Mouse (Mus musculus): Measurements from ENCODE around the gene Gm20820. TPM values are rescaled to one million over a fixed set of nuclear protein-coding genes. Genes with fewer than 3 reads are reported as not detected.
"Not testable (repeated sequence)": the region's sequence is repeated elsewhere in the genome, so short reads cannot be mapped to it uniquely, and the experiment has no call there.

Gene Gm20820
- not detected in 2 replicates for polyA plus RNA-seq (2012; ENCODE audit: insufficient read depth, insufficient read length, missing spikeins)

DNA sequence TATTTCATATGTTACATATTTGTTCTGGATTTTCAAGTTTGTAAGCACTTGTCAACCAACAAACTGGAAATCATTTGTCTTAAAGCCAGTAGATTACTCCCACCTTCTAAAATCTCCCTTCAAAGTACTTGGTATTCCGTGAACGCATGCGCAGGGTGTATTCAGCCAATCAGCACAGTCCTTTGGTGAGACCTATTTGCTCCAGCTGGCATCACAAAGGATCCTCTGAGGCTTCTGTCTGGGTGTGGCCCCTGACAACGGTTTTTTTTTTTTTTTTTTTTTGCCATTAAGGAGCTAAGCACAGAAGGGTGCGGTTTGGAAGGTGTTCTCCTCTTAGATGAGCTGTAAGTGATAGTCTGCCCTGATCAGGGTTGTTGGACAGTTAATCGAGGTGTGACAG is at the start of gene Gm20820:
TSS of gene Gm20820 (plus strand) at position 301 of the 400 bp plus-strand sequence.
- not testable (repeated sequence) for H3K4me3 ChIP-seq (ENCODE audit: insufficient read depth, low read depth, low read length); H3K4me1 ChIP-seq (ENCODE audit: control insufficient read depth, insufficient read depth, insufficient read length, low read length)

More for the DNA sequence above, at the start of gene Gm20820:
- not testable (repeated sequence) for H3K27ac ChIP-seq (replicated peaks; ENCODE audit: low read depth, low read length)
